Mouse (Mus musculus) limb, embryonic 11.5 days (tissue): Measurements from ENCODE around the gene Selplg. TPM values are rescaled to one million over a fixed set of nuclear protein-coding genes. Genes with fewer than 3 reads are reported as not detected.

Experiments
- ATAC-seq: fragments of 200-750 bp; cut with Nextera tagmentation; 2 replicates; pipeline ENCODE4 v1.8.0; 2017; ENCODE audit warnings: low read depth; ENCODE audit not compliant: insufficient number of reproducible peaks, low FRiP score, low TSS enrichment
- DNase-seq: peaks from one replicate; pipeline ENCODE4 v3.0.0-alpha.2; 2015; ENCODE audit warnings: low spot score
- H3K27ac ChIP-seq: fragments of 300-500 bp; sonication (generic); replicated peaks from 2 replicates; pipeline ENCODE4 v1.5.1; 2014; ENCODE audit warnings: low read depth, mild to moderate bottlenecking, low read length
- H3K27me3 ChIP-seq: fragments of 300-500 bp; sonication (generic); 2 replicates; pipeline ENCODE4 v1.6.1; 2014; ENCODE audit warnings: mild to moderate bottlenecking, low read length, mixed read lengths; ENCODE audit not compliant: control insufficient read depth, insufficient read depth
- H3K36me3 ChIP-seq: fragments of 300-500 bp; sonication (generic); 2 replicates; pipeline ENCODE4 v1.6.1; 2014; ENCODE audit warnings: mild to moderate bottlenecking, low read length, moderate library complexity, mixed read lengths; ENCODE audit not compliant: control insufficient read depth, insufficient read depth
- H3K4me1 ChIP-seq: fragments of 300-500 bp; sonication (generic); 2 replicates; pipeline ENCODE4 v1.6.1; 2014; ENCODE audit warnings: low read length, mixed read lengths; ENCODE audit not compliant: control insufficient read depth, insufficient read depth
- H3K4me2 ChIP-seq: fragments of 300-500 bp; sonication (generic); 2 replicates; pipeline ENCODE4 v1.6.1; 2014; ENCODE audit warnings: low read depth, mild to moderate bottlenecking, moderate library complexity; ENCODE audit not compliant: severe bottlenecking
- H3K4me3 ChIP-seq: fragments of 300-500 bp; sonication (generic); 2 replicates; pipeline ENCODE4 v1.5.1; 2014; ENCODE audit warnings: low read depth, low read length
- H3K9ac ChIP-seq: fragments of 300-500 bp; sonication (generic); 2 replicates; pipeline ENCODE4 v1.6.1; 2014; ENCODE audit warnings: mild to moderate bottlenecking, low read length
- H3K9me3 ChIP-seq: fragments of 300-500 bp; sonication (generic); 2 replicates; pipeline ENCODE4 v1.6.1; 2016; ENCODE audit warnings: low read length; ENCODE audit not compliant: control insufficient read depth
- WGBS: fragments of 180-500 bp; shearing (Covaris S2); extraction: QIAGEN DNeasy Blood & Tissue Kit; methylation state at CpG from one replicate; pipeline ENCODE4 v1.1.7; 2014; 5-methylcytosine and 5-hydroxymethylcytosine counted together
- polyA plus RNA-seq: library from polyadenylated mRNA; unstranded; fragments of >200 nt; fragmentation: Nextera tagmentation; extraction: Ambion mirVana; gene quantifications from 2 replicates; pipeline ENCODE4 v1.2.1, GENCODE M21; 2014

Selplg gene
- 0.79 and 1.6 TPM in 2 replicates for polyA plus RNA-seq

GRCm38 (mm10) chr5:113832490-113832901, at the start of gene Selplg:
Gene Selplg, minus strand, starts transcription at chr5:113832644.
- Histone ChIP-seq H3K9me3 (no peaks in the 10 kb centered on the region), H3K27ac (no peak within 1 kb of the TSS), H3K27me3 (no peaks in the 10 kb centered on the region), H3K4me3 (no peak within 1 kb of the TSS), H3K4me1 (no peaks in the 10 kb centered on the region), H3K9ac (no peak within 1 kb of the TSS), H3K4me2 (no peak within 1 kb of the TSS), H3K36me3 (no peaks in the 10 kb centered on the region)
- DNase-seq = no peak
- ATAC-seq = no peak
- 40% methylated on average over 8 of the region's 8 CpGs for WGBS

- H3K36me3 ChIP-seq = peaks cover 2% of the 10 kb centered on the region; the same call in 1 of the 2 replicates
- H3K9me3 ChIP-seq = no peaks in the 10 kb centered on the region
- no peak overlapping the region for H3K4me3 ChIP-seq
- H3K4me1 ChIP-seq = peaks cover 5% of the 10 kb centered on the region
- no peak for DNase-seq
- WGBS = 95% methylated on average over 14 of the region's 14 CpGs
- no peak for ATAC-seq
- no peak overlapping the region for H3K9ac ChIP-seq
- H3K27ac ChIP-seq = no peak overlapping the region
- H3K27me3 ChIP-seq = no peaks in the 10 kb centered on the region
- no peak overlapping the region for H3K4me2 ChIP-seq
Observed at GRCm38 (mm10) chr5:113881136-113881535, 48.7 kb upstream of the Selplg start.

- H3K4me3 ChIP-seq = no peak overlapping the region
- 92% methylated on average over 17 of the region's 17 CpGs for WGBS
- no peaks in the 10 kb centered on the region for H3K9me3 ChIP-seq
- H3K36me3 ChIP-seq = peaks cover 2% of the 10 kb centered on the region; the same call in 1 of the 2 replicates
- H3K4me2 ChIP-seq = no peak overlapping the region
- H3K27me3 ChIP-seq = no peaks in the 10 kb centered on the region
- H3K27ac ChIP-seq = no peak overlapping the region
- H3K4me1 ChIP-seq = peaks cover 4% of the 10 kb centered on the region
- H3K9ac ChIP-seq = no peak overlapping the region
- no peak for DNase-seq
- ATAC-seq = no peak
Observed at GRCm38 (mm10) chr5:113878943-113879617, 46.6 kb upstream of the Selplg start.

- Histone ChIP-seq H3K27me3 (no peaks in the 10 kb centered on the region), H3K9me3 (no peaks in the 10 kb centered on the region), H3K36me3 (peaks cover 2% of the 10 kb centered on the region; the same call in 1 of the 2 replicates), H3K4me3 (no peak overlapping the region), H3K4me2 (no peak overlapping the region), H3K9ac (no peak overlapping the region), H3K4me1 (peaks cover 14% of the 10 kb centered on the region), H3K27ac (no peak overlapping the region)
- WGBS = 73% methylated on average over 3 of the region's 3 CpGs
- ATAC-seq (no peak), DNase-seq (no peak)
Observed at GRCm38 (mm10) chr5:113877565-113877964, 45.1 kb upstream of the Selplg start.

GRCm38 (mm10) chr5:113876176-113876575, 43.7 kb upstream of the Selplg start:
- H3K4me3 ChIP-seq = no peak overlapping the region
- H3K4me1 ChIP-seq = peaks cover 23% of the 10 kb centered on the region
- no peaks in the 10 kb centered on the region for H3K27me3 ChIP-seq
- H3K4me2 ChIP-seq = no peak overlapping the region
- no peak overlapping the region for H3K27ac ChIP-seq
- no peaks in the 10 kb centered on the region for H3K9me3 ChIP-seq
- no peak overlapping the region for H3K9ac ChIP-seq
- DNase-seq = no peak
- WGBS = 89% methylated on average over 7 of the region's 7 CpGs
- ATAC-seq = no peak
- peaks cover 2% of the 10 kb centered on the region; the same call in 1 of the 2 replicates for H3K36me3 ChIP-seq

GRCm38 (mm10) chr5:113875625-113876024, 43.2 kb upstream of the Selplg start:
- 82% methylated on average over 4 of the region's 4 CpGs for WGBS
- H3K9ac ChIP-seq = no peak overlapping the region
- peaks cover 28% of the 10 kb centered on the region for H3K4me1 ChIP-seq
- H3K4me3 ChIP-seq = no peak overlapping the region
- H3K4me2 ChIP-seq = no peak overlapping the region
- H3K27me3 ChIP-seq = no peaks in the 10 kb centered on the region
- DNase-seq (no peak), ATAC-seq (no peak)
- H3K9me3 ChIP-seq = no peaks in the 10 kb centered on the region
- H3K36me3 ChIP-seq = peaks cover 1% of the 10 kb centered on the region; the same call in 1 of the 2 replicates
- no peak overlapping the region for H3K27ac ChIP-seq

- 72% methylated on average over 19 of the region's 19 CpGs for WGBS
- no peak overlapping the region for H3K4me3 ChIP-seq
Observed at GRCm38 (mm10) chr5:113874063-113875024, 41.9 kb upstream of the Selplg start.

More at GRCm38 (mm10) chr5:113874063-113875024, 41.9 kb upstream of the Selplg start:
- Histone ChIP-seq H3K27ac (no peak overlapping the region), H3K4me1 (peaks cover 40% of the 10 kb centered on the region), H3K36me3 (no peaks in the 10 kb centered on the region), H3K9ac (no peak overlapping the region), H3K27me3 (no peaks in the 10 kb centered on the region), H3K9me3 (no peaks in the 10 kb centered on the region), H3K4me2 (no peak overlapping the region)
- ATAC-seq = no peak
- no peak for DNase-seq
